Mouse (Mus musculus) large intestine, adult 2 months (tissue): ENCODE results near the gene Rnf212. TPM values are rescaled to one million over a fixed set of nuclear protein-coding genes. Genes with fewer than 3 reads are reported as not detected.
A peak's percentile ranks its signal among the peaks of the same experiment; 100 is the strongest.
"Not testable (repeated sequence)": the region's sequence is repeated elsewhere in the genome, so short reads cannot be mapped to it uniquely, and the experiment has no call there.

Source experiments
- DNase-seq: peaks from one replicate; pipeline ENCODE4 v3.0.0-alpha.2; 2012; ENCODE audit warnings: low read depth, low spot score
- WGBS: fragments of 180-500 bp; shearing (Covaris S2); methylation state at CpG from one replicate; pipeline ENCODE4 v1.1.7; 2018; 5-methylcytosine and 5-hydroxymethylcytosine counted together
- polyA plus RNA-seq: library from polyadenylated mRNA; depleted of rRNA; stranded (reverse); fragments of >200 nt; gene quantifications from 2 replicates; pipeline ENCODE4 v1.2.3, GENCODE M21; 2012; rRNA removed

Rnf212 gene
- 0.31 and 0.38 TPM in 2 replicates for polyA plus RNA-seq

DNA sequence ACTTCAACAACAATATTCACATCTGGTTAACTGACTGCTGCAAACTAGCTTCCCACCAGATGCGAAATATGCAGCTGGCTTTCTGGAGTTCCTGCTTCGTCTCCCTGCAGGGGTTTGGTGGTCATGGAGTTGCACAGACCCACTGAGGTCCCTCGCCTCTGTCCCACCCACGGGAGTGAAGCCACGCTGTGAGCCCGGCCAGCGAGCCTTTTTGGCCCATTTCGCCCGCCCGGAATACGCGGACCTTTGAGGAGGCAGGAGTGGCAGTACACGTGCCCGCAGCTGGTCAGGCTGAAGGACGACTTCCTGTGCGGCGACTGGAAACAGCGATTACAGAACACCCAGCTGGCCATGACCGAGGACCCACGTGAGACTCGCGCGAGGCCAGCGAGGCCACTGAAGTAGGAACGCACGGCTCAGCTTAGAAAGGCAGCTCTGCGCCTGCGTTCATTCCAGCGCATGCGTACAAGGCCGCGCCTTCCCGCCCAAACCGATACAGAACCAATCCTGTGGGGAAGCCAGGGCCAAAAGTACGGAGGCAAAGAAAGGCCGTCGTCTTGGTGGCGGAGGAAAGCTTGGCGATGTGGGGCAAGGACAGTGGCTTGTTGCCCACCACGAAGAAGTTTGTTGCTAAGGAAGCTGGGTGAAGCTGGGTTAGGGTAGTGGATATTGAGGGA is at the start of gene Rnf212:
Gene Rnf212, minus strand, starts transcription at position 353 of the 677 bp plus-strand sequence.
- DNase-seq, result no peak
- 76% methylated on average over 40 of the region's 40 CpGs for WGBS

GRCm38 (mm10) chr5:108823276-108823675 is 48.5 kb upstream of the Rnf212 start:
- 73% methylated on average over 2 of the region's 2 CpGs for WGBS
- DNase-seq, result no peak

- WGBS, result 70% methylated on average over 2 of the region's 2 CpGs
- DNase-seq, result not testable (repeated sequence)
Measured at GRCm38 (mm10) chr5:108808750-108809149, 34.0 kb upstream of the Rnf212 start, which contains the start of gene Vmn2r8. Gene Vmn2r8 (minus strand): TSS chr5:108808850.

- WGBS, result 36% methylated on average over 1 of the region's 1 CpGs
- DNase-seq, result no peak
Measured at GRCm38 (mm10) chr5:108803646-108804045, 28.9 kb upstream of the Rnf212 start.

- 68% methylated on average over 2 of the region's 2 CpGs for WGBS
- not testable (repeated sequence) for DNase-seq
Measured at GRCm38 (mm10) chr5:108795263-108795662, 20.5 kb upstream of the Rnf212 start, which contains the start of gene Tmed11. Gene Tmed11 (minus strand): TSS chr5:108795363.

DNA sequence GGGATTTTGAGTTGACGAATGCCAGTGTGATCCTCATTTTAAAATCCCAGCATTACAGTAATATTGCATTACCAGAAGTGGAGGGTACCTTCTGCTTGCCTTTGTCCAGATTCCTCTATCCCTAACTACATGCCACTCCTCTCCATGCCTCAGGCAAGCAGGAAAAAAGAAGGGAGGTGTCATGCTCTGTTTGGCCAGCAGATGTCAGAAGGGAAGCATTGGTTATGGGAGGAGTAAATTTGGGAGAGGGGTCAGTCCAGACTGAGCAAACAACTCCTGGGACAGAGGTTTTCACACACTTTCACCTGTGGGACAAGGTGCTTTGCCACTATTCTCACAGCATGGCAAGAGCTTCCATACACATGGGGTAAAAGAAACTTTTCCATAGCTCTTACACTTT is 15.6 kb upstream of the Rnf212 start:
- DNase-seq, result not testable (repeated sequence)
- 47% methylated on average over 1 of the region's 1 CpGs for WGBS

- WGBS, result 29% methylated on average over 2 of the region's 2 CpGs
- peak; percentile 50 for DNase-seq
Measured at GRCm38 (mm10) chr5:108760002-108760401, 14.8 kb downstream of the Rnf212 start.

DNA sequence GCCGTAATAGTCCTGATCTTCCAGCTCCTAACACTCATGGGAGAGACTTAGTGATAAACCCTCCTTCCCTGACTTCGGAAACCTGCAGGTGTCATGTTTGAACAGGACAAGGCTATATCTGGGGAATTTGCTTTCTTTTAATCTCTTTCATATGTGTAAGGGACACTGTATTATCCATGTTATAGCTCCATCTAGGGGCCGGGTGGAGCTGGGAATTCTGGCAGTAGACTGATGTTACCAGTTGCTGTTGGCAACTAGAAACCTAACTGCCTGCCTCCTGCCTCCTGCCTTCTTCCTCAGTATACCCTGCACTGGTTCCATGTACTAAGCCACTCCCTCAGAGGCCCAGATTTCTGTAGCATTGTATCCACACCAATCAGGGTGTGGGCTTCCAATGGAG is 16.4 kb downstream of the Rnf212 start:
- DNase-seq, result peak; percentile 52
- WGBS, result 38% methylated on average over 3 of the region's 3 CpGs

GRCm38 (mm10) chr5:108751258-108751657 is 23.5 kb downstream of the Rnf212 start:
- 84% methylated on average over 4 of the region's 4 CpGs for WGBS
- not testable (repeated sequence) for DNase-seq

DNA sequence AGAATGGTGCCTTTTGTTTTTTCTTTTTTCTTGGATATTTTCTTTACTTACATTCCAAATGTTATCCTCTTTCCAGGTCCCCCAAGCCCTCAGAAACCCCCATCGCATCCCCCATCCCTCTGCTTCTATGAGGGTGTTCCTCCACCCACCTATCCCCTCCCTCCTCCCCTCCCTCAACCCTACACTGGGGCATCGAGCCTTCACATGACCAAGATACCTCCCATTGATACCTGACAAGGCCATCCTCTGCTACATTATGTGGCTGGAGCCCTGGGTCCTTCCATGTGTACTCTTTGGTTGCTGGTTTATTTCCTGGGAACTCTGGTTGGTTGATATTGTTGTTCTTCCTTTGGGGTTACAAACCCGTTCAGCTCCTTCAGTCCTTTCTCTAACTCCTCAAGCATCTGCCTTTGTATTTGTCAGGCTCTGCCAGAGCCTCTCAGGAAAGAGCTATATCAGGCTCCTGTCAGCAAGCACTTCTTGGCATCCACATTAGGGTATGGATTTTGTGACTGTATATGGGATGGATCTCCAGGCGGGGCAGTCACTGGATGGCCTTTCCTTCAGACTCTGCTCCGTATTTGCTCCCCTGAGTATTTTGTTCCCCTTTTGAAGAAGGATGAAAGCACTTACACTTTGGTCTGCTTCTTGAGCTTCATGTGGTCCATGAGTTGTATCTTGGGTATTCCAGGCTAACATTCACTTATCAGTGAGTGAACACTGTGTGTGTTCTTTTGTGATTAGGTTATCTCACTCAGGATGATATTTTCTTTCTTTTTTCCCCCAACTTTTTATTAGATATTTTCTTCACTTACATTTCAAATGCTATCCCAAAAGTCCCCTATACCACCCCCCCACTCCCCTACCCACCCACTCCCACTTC is 24.2 kb downstream of the Rnf212 start:
- WGBS, result 79% methylated on average over 5 of the region's 5 CpGs
- no peak for DNase-seq

DNA sequence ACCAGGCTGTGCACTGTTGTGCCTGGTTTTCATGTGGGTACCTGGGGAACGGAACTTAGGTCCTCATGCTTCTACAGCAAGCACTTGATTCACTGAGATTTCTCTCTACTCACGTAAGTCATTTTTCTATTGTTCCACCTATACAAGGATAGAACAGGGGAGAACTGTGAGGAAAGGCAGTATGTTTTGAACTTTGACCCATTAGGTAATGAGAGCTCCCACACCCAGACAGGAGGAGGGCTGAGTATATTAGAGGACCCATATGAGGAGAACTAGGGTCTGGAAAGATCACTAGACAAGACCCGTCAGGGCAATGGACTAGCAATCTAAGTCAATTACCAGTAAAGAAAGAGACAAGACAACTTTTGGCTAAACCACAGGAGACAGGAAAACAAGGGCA is 30.2 kb downstream of the Rnf212 start:
- no peak for DNase-seq
- 47% methylated on average over 3 of the region's 3 CpGs for WGBS

DNA sequence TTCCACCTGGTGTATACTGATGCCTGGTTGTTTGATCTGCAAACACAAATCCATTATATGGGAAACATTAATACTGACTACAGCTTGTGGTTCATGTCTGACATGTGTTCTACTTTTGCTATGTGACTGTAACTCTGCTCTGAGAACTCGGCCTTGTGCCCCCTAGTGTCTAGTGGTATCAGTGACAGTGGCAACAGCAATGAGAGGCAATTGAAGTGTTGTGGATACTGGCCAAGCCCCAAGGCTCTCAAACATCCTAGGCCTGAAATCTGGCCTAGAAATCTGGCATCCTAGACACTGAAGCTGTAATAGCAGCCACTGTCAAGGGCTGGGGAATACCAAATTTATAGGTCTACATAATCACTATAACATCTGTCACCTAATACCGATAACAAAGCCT is 30.9 kb downstream of the Rnf212 start:
- 48% methylated on average over 2 of the region's 2 CpGs for WGBS

DNA sequence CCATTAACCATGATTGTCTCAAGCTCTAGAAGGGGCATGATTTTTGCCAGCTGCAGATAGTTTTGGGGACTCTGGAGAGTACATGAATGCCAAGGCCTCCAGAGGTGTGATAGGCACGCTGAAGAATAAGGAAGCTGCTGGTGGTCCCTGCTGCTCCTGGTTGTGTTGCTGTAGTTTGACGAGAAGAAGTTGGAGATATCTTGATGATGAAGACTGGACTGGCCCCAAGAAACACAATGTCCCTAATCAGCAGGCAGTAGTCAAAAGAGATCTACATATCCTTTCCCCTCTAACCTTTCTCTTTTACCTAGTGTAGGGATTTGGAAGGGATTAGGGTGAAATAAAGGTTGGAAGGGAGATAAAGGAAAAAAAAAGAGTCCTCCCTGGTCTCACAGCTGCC is 32.2 kb downstream of the Rnf212 start:
- no peak for DNase-seq
- WGBS, result 75% methylated on average over 2 of the region's 2 CpGs

More for the DNA sequence above, 30.9 kb downstream of the Rnf212 start:
- no peak for DNase-seq

GRCm38 (mm10) chr5:108741844-108742243 is 32.9 kb downstream of the Rnf212 start:
- DNase-seq, result no peak
- WGBS, result 79% methylated on average over 2 of the region's 2 CpGs

DNA sequence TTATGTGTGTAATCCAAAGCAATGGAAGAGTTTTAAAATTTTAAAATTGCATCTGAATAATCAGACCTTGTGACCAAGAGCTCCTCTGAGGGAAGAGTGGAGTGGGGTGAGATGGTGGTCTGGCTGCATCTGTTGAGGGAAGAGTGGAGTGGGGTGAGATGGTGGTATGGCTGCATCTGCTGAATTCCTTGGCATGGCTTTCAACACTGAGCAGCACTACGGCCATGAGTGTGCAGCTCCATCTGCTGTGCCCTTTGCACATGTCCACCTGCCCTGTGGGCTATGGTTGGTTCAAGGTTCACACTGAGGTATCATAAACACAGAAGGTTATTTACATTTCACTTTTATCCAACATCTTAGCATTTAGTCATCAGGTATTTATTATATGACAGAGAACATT is 47.4 kb downstream of the Rnf212 start:
- WGBS, result 25% methylated on average over 1 of the region's 1 CpGs
- DNase-seq, result no peak

GRCm38 (mm10) chr5:108726557-108727248 is 48.1 kb downstream of the Rnf212 start:
- DNase-seq, result no peak
- WGBS, result 21% methylated on average over 5 of the region's 5 CpGs

DNA sequence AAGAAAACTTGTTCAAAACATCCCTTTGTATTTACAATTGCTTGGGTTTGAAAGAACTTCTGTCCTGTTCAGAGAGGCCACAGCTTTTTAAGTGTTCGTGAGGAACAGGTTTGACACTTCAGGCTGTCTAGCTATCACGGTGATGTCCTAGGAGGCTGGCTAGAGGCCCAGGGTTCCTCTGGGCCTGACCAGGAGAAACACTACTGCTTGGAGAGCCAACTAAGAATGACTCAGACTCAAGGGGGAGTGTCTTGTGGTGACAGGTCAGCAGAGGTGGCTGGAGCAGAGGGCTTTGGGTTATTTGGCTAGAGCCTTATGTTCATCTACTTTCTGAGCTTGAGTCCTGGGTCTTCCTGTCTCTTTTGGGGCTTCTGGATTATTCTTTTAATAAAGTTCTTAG is 50.8 kb downstream of the Rnf212 start:
- 21% methylated on average over 2 of the region's 2 CpGs for WGBS

DNA sequence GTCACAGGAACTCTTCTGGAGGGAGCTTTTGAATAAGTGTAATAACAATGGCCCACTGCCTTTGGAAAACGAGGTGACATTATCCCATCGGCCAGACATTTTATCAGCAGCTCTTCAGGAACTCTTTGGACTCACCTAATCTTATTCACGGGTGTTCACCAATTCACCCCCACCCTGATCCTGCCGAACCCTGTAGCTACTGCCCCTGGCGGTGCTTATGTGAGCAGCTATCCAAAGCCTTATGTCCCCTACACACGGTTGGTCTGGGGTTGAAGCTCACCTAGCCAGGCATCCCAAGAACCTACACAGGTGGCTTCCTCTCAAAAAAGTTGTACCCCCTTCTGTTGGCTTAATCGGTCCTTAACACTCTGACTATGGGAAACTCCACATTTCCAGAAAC is 55.0 kb downstream of the Rnf212 start:
- WGBS, result 71% methylated on average over 7 of the region's 7 CpGs
- DNase-seq, result no peak

More for the DNA sequence above, 50.8 kb downstream of the Rnf212 start:
- DNase-seq, result no peak

DNA sequence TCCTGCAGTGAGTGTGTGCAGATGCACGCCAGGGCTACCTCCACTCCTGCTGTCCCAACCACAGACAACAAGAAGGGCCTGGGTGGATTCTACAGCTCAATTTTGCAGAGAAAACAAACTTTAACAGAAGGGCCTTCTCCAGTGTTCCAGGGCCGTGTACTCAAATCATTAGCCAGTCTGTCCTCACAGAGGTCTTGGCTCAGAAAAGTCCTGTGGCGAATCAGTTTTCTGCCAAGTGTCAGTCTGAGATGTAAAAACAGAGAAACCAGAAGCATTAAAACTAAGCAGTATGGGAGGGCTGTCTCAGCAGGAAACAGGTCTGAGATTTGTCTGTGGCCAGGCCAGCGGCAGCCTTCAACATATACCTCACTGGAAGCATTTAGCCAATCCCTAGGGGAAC is 56.7 kb downstream of the Rnf212 start:
- WGBS, result 82% methylated on average over 4 of the region's 4 CpGs
- DNase-seq, result no peak

DNA sequence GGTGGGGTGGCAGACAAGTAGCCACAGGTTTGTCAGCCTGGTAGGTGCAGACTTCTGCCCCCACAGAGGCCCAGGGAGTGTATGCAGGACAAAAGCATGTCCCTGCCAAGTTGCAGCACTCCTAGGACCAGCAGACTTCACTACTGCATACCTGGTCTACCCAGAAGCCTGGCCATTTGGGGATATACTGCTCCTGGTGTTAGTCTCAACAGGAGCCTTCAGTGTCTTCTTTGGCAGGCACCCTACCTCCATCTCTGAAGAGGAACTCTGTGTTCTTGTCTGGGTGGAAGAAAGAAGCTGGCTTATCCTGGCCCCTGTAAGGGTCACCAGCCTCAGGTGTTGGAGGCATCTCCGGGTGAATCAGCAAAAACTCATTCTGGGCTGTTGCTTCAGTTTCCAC is 58.8 kb downstream of the Rnf212 start:
- 81% methylated on average over 1 of the region's 1 CpGs for WGBS
- DNase-seq, result no peak
